Mouse (Mus musculus) central nervous system, embryonic 14 days (tissue): Measurements from ENCODE around the gene Tbc1d5. TPM values are rescaled to one million over a fixed set of nuclear protein-coding genes. Genes with fewer than 3 reads are reported as not detected.

ENCODE experiments used
- polyA plus RNA-seq: library from polyadenylated mRNA; depleted of rRNA; stranded (reverse); fragments of >200 nt; gene quantifications from 2 replicates; pipeline ENCODE4 v1.2.3, GENCODE M21; 2012; rRNA removed

Tbc1d5 gene
- polyA plus RNA-seq, result 8.8 and 9.0 TPM in 2 replicates

GRCm38 (mm10) chr17:51179195-51179953, at the start of gene Tbc1d5:
TSS of gene Tbc1d5 (minus strand) at chr17:51179352.

